Mouse (Mus musculus) limb, embryonic 13.5 days (tissue): ENCODE measurements around the gene Hoxd8. TPM values are rescaled to one million over a fixed set of nuclear protein-coding genes. Genes with fewer than 3 reads are reported as not detected.
A peak's percentile ranks its signal among the peaks of the same experiment; 100 is the strongest.

Experiments used
- ATAC-seq: fragments of 200-750 bp; cut with Nextera tagmentation; 2 replicates; pipeline ENCODE4 v1.8.0; 2017; ENCODE audit warnings: low read depth, moderate number of reproducible peaks, moderate TSS enrichment; ENCODE audit not compliant: low FRiP score
- H3K27ac ChIP-seq: fragments of 300-500 bp; sonication (generic); 2 replicates; pipeline ENCODE4 v1.5.1; 2015; ENCODE audit warnings: inconsistent platforms, mild to moderate bottlenecking, moderate library complexity
- H3K27me3 ChIP-seq: fragments of 300-500 bp; sonication (generic); 2 replicates; pipeline ENCODE4 v1.6.1; 2015; ENCODE audit warnings: mild to moderate bottlenecking, inconsistent platforms
- H3K36me3 ChIP-seq: fragments of 300-500 bp; sonication (generic); 2 replicates; pipeline ENCODE4 v1.6.1; 2015; ENCODE audit warnings: inconsistent platforms, mild to moderate bottlenecking, moderate library complexity
- H3K4me1 ChIP-seq: fragments of 300-500 bp; sonication (generic); 2 replicates; pipeline ENCODE4 v1.6.1; 2015; ENCODE audit warnings: inconsistent platforms
- H3K4me2 ChIP-seq: fragments of 300-500 bp; sonication (generic); replicated peaks from 2 replicates; pipeline ENCODE4 v1.6.1; 2015; ENCODE audit warnings: inconsistent platforms, mild to moderate bottlenecking, moderate library complexity
- H3K4me3 ChIP-seq: fragments of 300-500 bp; sonication (generic); 2 replicates; pipeline ENCODE4 v1.5.1; 2015; ENCODE audit warnings: moderate library complexity, mild to moderate bottlenecking, inconsistent platforms
- H3K9ac ChIP-seq: fragments of 300-500 bp; sonication (generic); 2 replicates; pipeline ENCODE4 v1.6.1; 2015; ENCODE audit warnings: mild to moderate bottlenecking, inconsistent platforms
- H3K9me3 ChIP-seq: fragments of 300-500 bp; sonication (generic); 2 replicates; pipeline ENCODE4 v1.6.1; 2016; ENCODE audit warnings: inconsistent platforms
- WGBS: fragments of 180-500 bp; shearing (Covaris S2); methylation state at CpG from one replicate; pipeline ENCODE4 v1.1.7; 2015; 5-methylcytosine and 5-hydroxymethylcytosine counted together
- polyA plus RNA-seq: library from polyadenylated mRNA; unstranded; fragments of >200 nt; fragmentation: Nextera tagmentation; extraction: Ambion mirVana; gene quantifications from 2 replicates; pipeline ENCODE4 v1.2.1, GENCODE M21; 2015

Hoxd8 gene
- 7.3 and 7.5 TPM in 2 replicates for polyA plus RNA-seq

DNA sequence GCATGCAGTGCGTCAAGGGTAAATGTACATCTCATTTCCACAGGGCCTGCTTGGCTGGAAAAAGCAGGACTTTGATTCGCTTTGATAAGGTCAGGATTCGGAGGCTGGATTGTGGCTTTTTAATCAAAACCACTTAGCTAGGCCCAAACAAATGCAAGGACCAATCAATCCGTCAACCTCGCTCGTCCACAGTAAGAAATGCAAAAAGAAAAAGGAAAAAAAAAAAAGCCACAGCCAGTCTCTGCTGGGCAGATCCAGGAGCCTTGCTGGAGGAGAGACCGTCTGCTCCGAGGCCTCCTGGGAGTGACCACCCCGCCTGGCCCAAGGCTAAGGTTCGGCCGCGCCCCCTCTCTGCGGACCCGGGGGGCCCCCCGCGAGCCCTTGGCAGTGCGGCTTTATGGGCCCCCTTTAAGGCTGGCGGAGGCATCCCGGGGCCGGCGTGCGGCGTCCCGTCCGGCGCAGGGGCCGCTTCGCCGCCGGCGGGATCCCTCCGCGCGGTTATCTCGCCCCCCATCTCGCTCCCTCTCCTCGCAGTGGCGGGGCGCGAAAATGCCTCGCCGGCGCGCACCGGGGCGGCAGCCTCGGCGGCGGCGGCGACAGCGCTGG, at the start of gene Hoxd8:
TSS of gene Hoxd8 (plus strand) at position 223 of the 606 bp plus-strand sequence.
- Histone ChIP-seq H3K4me3 (peak within 1 kb of the TSS; percentile 63), H3K27ac (peak within 1 kb of the TSS; percentile 90), H3K4me1 (peaks cover 34% of the 10 kb centered on the region), H3K9me3 (no peaks in the 10 kb centered on the region), H3K27me3 (peaks cover 87% of the 10 kb centered on the region), H3K4me2 (peak within 1 kb of the TSS; percentile 77), H3K9ac (peak within 1 kb of the TSS; percentile 87), H3K36me3 (no peaks in the 10 kb centered on the region)
- 1% methylated on average over 39 of the region's 52 CpGs for WGBS
- ATAC-seq: peak; percentile 34; the same call in 1 of the 2 replicates

DNA sequence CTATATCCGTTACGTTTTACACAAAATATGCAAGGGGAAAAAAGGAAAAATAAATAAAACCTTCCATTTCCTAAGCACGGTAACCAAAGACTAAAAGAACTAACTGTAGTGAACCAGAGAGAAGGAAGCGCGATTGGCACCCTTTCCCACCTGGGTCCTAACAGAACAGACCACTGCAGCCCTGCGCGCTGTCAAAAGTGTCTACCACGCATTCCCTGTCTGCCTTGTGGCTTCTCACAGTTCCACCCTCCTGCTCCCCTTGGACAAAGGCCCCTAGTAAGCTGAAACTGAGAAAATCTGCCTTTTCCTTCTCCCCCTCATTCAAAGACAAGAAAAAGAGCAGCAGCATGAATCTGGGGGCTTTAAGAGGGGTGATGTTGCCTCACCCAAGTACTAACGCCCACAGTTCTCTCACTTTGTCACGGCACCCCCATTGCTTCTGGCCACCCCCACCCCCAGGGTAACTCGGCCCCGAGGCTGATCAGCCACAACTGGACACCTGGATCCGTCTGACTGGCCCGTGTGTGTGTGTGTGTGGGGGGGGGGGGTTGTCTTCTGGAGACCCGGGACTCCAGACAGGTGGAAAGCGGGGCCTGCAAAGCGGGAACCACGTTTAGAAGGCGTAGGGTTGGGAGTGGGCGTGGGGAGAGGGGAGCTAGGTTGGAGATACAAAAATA, 49.5 kb upstream of the Hoxd8 start:
- 0 out of 2 replicates have a peak, but pooled peaks have one; percentile 31 for ATAC-seq
- Histone ChIP-seq H3K36me3 (0 out of 2 replicates have a peak, but pooled peaks cover 2% of the 10 kb centered on the region), H3K9me3 (no peaks in the 10 kb centered on the region), H3K27ac (peak overlapping the region; percentile 95), H3K4me3 (peak overlapping the region; percentile 63), H3K9ac (peak overlapping the region; percentile 98), H3K4me1 (peaks cover 14% of the 10 kb centered on the region), H3K27me3 (peaks cover 47% of the 10 kb centered on the region), H3K4me2 (peak overlapping the region; percentile 74)
- 2% methylated on average over 19 of the region's 20 CpGs for WGBS

DNA sequence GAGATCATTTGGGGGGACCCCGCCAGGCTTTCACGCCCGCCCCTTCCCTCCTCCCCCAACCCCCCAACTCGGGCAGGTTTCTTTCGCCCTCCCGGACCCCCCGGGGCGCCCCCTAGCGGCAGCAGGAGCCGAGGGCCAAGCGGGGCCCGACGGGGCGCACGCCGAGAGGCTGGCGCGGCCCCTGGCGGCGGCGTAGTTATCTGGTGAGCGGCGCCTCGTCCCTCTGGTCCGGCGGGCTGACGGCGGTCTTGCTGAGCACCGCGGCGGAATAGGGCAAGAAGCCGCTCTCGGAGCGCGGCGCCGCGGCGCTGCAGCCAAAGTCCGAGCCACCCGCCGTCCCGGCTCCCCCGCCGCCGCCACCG, 49.0 kb upstream of the Hoxd8 start:
- 0 out of 2 replicates have a peak, but pooled peaks cover 2% of the 10 kb centered on the region for H3K36me3 ChIP-seq
- peak overlapping the region; percentile 63 for H3K4me3 ChIP-seq
- H3K9me3 ChIP-seq: no peaks in the 10 kb centered on the region
- 1% methylated on average over 38 of the region's 47 CpGs for WGBS
- peak; percentile 25; the same call in 1 of the 2 replicates for ATAC-seq
- peak overlapping the region; percentile 95 for H3K27ac ChIP-seq
- peaks cover 42% of the 10 kb centered on the region for H3K27me3 ChIP-seq
- peak overlapping the region; percentile 74 for H3K4me2 ChIP-seq
- H3K9ac ChIP-seq: peak overlapping the region; percentile 98
- peaks cover 9% of the 10 kb centered on the region; the same call in 1 of the 2 replicates for H3K4me1 ChIP-seq

DNA sequence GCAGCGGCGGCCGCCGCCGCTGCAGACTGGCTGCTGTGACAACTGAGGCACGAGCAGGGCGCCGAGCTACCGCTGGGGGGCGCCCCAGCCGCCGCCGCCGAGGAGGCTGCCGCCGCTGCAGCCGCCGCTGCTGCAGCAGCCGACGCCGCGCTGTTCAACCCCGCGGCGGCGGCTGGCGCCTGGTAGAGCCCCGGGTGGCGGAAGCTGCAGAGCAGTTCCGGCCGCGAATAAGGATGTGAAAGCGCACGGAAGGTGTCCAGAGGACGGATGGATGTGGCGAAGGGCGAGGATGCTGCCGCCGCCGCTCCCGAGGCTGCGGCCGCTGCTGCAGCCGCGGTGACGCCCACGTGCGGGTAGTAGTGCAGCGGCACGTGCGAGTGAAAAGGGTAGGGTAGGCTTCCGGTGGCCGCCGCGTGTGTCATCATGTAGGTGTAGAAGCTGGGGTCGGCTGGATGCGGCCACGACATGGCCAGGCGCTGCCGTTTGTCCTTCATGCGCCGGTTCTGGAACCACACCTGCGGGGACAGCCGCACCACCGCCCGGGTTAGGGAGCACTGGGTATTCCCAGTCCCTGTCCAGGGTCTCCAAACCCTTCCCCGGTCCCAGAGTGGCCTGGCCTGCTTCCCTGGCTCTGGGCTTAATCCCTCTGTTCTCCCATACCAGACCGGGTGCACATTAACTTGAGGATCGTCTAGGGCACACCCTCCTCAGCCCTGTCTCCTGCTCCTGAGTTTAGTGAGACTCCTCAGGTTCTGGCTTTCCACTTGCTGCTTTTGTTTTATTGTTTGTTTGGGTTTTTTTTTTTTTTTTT, 48.4 kb upstream of the Hoxd8 start:
- peak overlapping the region; percentile 98 for H3K9ac ChIP-seq
- peak overlapping the region; percentile 74 for H3K4me2 ChIP-seq
- ATAC-seq: no peak
- H3K9me3 ChIP-seq: no peaks in the 10 kb centered on the region
- peak overlapping the region; percentile 95 for H3K27ac ChIP-seq
- H3K4me1 ChIP-seq: peaks cover 7% of the 10 kb centered on the region; the same call in 1 of the 2 replicates
- 0 out of 2 replicates have a peak, but pooled peaks cover 2% of the 10 kb centered on the region for H3K36me3 ChIP-seq
- H3K27me3 ChIP-seq: peaks cover 41% of the 10 kb centered on the region
- under 1% methylated on average over 63 of the region's 69 CpGs for WGBS
- peak overlapping the region; percentile 63 for H3K4me3 ChIP-seq

DNA sequence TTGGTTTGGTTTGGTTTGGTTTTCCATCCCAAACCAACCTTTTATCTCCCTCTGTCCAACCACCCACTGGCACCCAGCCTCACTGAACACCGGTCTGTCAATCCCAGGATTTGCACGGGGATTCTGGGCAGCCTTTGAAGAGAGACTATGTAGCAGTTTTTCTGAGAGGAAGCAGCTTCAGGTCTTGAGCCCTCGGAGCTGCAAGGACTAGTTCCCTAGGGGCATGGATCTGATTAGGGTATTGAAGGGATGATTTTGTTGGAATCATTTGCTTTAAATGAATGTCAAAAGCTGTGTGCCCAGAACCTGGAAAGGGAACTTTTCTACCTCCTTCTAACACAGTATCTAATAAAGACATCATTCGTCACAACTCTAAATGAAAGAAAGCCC, 47.8 kb upstream of the Hoxd8 start:
- H3K27ac ChIP-seq: peak overlapping the region; percentile 95
- 5% methylated on average over 4 of the region's 4 CpGs for WGBS

DNA sequence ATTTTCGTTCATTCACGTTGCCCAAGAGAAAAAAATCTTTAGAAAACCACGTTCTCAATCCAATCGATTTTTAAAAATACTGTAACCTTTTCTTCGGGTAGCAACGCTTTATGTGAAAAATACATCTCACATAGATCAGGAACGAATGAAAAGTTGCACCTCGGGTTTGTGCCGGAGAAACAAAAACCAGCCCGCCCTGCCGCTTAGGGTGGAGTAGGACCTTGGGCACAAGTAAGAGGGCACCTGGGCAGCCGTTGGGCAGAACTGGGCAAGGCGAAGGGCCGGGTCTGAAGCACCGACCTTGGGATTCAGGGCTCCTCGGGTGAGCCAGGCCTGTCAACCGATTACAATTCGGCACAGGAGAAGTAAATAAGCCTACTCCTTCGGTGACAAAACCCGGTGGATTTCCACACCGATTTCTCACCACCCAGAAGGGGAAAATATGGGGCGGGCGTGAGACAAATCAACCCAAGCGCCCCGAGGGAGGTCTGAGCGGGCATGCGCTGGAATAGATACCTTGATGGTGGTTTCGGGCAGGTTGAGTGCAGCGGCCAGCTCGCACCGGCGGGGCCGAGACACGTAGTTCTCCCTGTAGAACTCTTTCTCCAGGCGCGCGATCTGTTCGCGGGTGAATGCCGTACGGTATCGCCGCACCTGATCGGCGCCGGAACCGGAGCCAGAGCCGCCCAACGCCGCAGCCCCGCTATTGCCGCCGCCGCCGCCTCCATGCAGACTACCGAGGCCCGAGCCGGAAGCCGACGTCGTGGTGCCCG, 47.0 kb upstream of the Hoxd8 start:
- ATAC-seq: no peak
- Histone ChIP-seq H3K27me3 (peaks cover 45% of the 10 kb centered on the region), H3K9ac (peak overlapping the region; percentile 98), H3K4me3 (peak overlapping the region; percentile 63), H3K27ac (peak overlapping the region; percentile 95), H3K36me3 (0 out of 2 replicates have a peak, but pooled peaks cover 2% of the 10 kb centered on the region), H3K4me1 (peaks cover 15% of the 10 kb centered on the region; the same call in 1 of the 2 replicates), H3K9me3 (no peaks in the 10 kb centered on the region), H3K4me2 (peak overlapping the region; percentile 74)
- WGBS: 1% methylated on average over 62 of the region's 62 CpGs

More for the DNA sequence above, 47.8 kb upstream of the Hoxd8 start:
- Histone ChIP-seq H3K4me1 (peaks cover 11% of the 10 kb centered on the region; the same call in 1 of the 2 replicates), H3K36me3 (0 out of 2 replicates have a peak, but pooled peaks cover 2% of the 10 kb centered on the region), H3K4me3 (peak overlapping the region; percentile 63), H3K9me3 (no peaks in the 10 kb centered on the region), H3K9ac (peak overlapping the region; percentile 98), H3K27me3 (peaks cover 45% of the 10 kb centered on the region), H3K4me2 (peak overlapping the region; percentile 74)
- no peak for ATAC-seq

DNA sequence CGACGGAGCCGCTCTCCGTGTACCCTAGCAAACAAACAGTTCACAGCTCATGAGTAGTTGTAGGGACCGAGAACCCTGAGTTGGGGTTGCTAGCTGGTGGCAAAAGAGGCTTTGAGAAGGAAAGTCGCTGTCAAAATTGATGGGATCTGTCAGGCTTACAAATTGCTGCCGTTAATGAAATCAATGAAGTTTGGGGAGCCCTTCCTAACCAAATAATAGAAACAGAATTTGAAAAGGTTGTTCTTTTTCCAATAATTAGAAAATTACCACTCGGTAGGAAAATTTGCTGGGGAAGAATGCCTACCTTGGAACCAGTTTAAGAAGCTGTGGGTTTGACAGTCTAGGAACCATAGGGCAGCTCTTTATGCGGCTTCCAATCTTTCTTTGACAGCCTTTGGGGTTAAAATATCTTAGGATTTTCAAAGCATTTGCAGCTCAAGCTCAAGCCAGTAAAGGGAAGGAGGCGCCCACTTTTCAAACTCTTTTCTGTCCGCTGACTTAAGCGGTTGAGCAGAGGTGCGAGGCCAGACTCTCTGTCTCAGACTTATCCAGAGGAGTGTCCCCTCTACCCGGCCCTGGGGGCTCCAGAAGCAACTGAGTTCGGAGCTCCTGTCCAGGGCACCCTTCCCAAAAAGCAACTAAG, 46.3 kb upstream of the Hoxd8 start:
- H3K36me3 ChIP-seq: 0 out of 2 replicates have a peak, but pooled peaks cover 2% of the 10 kb centered on the region
- peak overlapping the region; percentile 98 for H3K9ac ChIP-seq
- WGBS: 2% methylated on average over 15 of the region's 15 CpGs
- peak overlapping the region; percentile 95 for H3K27ac ChIP-seq
- ATAC-seq: no peak
- peaks cover 49% of the 10 kb centered on the region for H3K27me3 ChIP-seq
- peak overlapping the region; percentile 74 for H3K4me2 ChIP-seq
- H3K4me3 ChIP-seq: peak overlapping the region; percentile 63
- no peaks in the 10 kb centered on the region for H3K9me3 ChIP-seq
- H3K4me1 ChIP-seq: peaks cover 15% of the 10 kb centered on the region; the same call in 1 of the 2 replicates

DNA sequence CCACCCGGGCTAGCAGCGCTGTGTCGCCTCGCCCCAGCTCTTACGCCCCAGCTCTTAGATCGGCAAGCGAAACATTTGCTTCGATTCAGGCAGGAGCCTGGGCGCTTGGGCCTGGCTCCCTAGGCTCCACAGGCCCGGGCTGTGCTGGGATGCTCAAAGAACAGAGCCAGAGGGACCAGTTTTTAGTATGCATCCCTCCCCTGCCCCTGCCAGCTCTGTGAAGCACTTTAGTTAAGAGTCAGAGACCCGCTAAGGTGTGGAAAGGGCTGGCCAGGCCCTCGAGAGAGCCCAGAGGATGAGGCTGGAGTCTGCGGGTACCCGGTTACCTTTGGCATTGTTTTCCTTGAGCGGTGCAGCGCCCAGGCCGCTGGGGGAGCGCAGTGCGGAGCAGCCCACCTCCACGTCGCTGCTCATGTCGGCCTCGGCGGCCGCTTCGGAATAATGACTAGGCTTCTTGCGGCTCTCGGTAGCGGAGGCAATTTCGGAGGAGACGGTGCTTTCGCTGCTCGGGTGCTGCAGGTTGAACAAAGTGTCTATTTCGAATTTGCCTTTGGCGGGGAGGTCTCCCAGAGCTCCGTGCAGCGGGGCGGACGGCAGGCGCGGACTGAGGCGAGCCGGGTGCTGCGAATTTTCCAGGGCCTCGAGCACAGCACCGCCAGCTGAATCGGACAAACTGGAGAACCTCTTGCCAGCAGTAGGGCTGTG, 45.6 kb upstream of the Hoxd8 start:
- Histone ChIP-seq H3K4me1 (peaks cover 15% of the 10 kb centered on the region; the same call in 1 of the 2 replicates), H3K36me3 (0 out of 2 replicates have a peak, but pooled peaks cover 2% of the 10 kb centered on the region), H3K27me3 (peaks cover 53% of the 10 kb centered on the region), H3K27ac (peak overlapping the region; percentile 95), H3K9me3 (no peaks in the 10 kb centered on the region), H3K4me2 (peak overlapping the region; percentile 74), H3K4me3 (peak overlapping the region; percentile 63), H3K9ac (peak overlapping the region; percentile 98)
- under 1% methylated on average over 47 of the region's 47 CpGs for WGBS
- no peak for ATAC-seq

DNA sequence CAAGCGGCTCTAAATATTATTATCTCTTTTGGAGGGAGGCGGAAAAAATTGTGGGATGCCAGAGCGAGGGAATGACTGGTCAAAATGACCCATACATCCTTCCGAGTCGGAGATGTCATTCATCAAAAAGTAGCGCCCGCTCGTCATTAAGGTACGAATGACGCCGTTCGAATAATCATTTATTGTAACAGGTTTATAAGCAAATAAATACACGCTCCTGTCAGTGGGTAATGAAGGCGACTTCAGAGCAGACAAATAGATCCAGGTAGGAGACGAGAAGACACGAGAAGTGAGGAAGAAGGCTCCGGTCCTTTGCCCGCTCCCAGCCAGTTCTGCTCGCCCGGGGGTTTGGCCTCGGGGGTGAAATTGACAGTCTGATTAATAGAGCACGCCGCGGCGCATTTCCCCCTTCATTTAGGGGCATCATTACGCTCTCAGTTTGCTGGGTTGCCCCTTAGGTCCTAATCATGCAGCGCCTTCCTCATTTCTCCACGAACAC, 44.9 kb upstream of the Hoxd8 start, which contains the start of gene Evx2:
TSS of gene Evx2 (minus strand) at position 51 of the 499 bp plus-strand sequence.
- under 1% methylated on average over 28 of the region's 28 CpGs for WGBS
- peak within 1 kb of the TSS; percentile 98 for H3K9ac ChIP-seq
- H3K36me3 ChIP-seq: 0 out of 2 replicates have a peak, but pooled peaks cover 2% of the 10 kb centered on the region
- peaks cover 55% of the 10 kb centered on the region for H3K27me3 ChIP-seq
- H3K4me2 ChIP-seq: peak within 1 kb of the TSS; percentile 74
- peaks cover 17% of the 10 kb centered on the region for H3K4me1 ChIP-seq
- H3K27ac ChIP-seq: peak within 1 kb of the TSS; percentile 95
- H3K9me3 ChIP-seq: no peaks in the 10 kb centered on the region
- no peak for ATAC-seq
- peak within 1 kb of the TSS; percentile 63 for H3K4me3 ChIP-seq
